Mouse (Mus musculus) v-Abl transformed pro-B cells (cell line): ENCODE data around the gene Prss27.

ENCODE experiments used
- in situ Hi-C, 2 experiments: fragments of 400-800 bp; cut with MboI; formaldehyde crosslinking; loops; one replicate each; pipeline ENCODE4 v1.15.1; 2025; ENCODE audit not compliant: unreplicated experiment in 2 of 2

Prss27 gene

GRCm38 (mm10) chr17:24037844-24038243 is at the start of gene Prss27:
Gene Prss27 (plus strand): TSS chr17:24038144.
- in situ Hi-C loops, result no loop called here

GRCm38 (mm10) chr17:23989802-23990201 is 48.1 kb upstream of the Prss27 start:
- in situ Hi-C loops, result no loop called here

- in situ Hi-C loops, result no loop called here
Measured at GRCm38 (mm10) chr17:23992789-23993553, 45.0 kb upstream of the Prss27 start.

GRCm38 (mm10) chr17:23993559-23994428 is 44.1 kb upstream of the Prss27 start:
- in situ Hi-C loops, result no loop called here

GRCm38 (mm10) chr17:23994667-23995066 is 43.3 kb upstream of the Prss27 start:
- in situ Hi-C loops, result no loop called here

GRCm38 (mm10) chr17:23995421-23995820 is 42.5 kb upstream of the Prss27 start:
- in situ Hi-C loops, result no loop called here

- in situ Hi-C loops, result no loop called here
Measured at GRCm38 (mm10) chr17:23997901-23998300, 40.0 kb upstream of the Prss27 start, which contains the start of gene Prss22. Gene Prss22 (minus strand): TSS chr17:23998100.

GRCm38 (mm10) chr17:23998383-23998782 is 39.6 kb upstream of the Prss27 start:
- in situ Hi-C loops, result no loop called here

- in situ Hi-C loops, result no loop called here
Measured at GRCm38 (mm10) chr17:24000404-24000803, 37.5 kb upstream of the Prss27 start.

GRCm38 (mm10) chr17:24004071-24004665 is 33.8 kb upstream of the Prss27 start:
- in situ Hi-C loops, result no loop called here

- in situ Hi-C loops, result no loop called here
Measured at GRCm38 (mm10) chr17:24005049-24005448, 32.9 kb upstream of the Prss27 start.

- in situ Hi-C loops, result no loop called here
Measured at GRCm38 (mm10) chr17:24006930-24007329, 31.0 kb upstream of the Prss27 start.

GRCm38 (mm10) chr17:24007391-24007790 is 30.6 kb upstream of the Prss27 start:
- in situ Hi-C loops, result no loop called here

- in situ Hi-C loops, result no loop called here
Measured at GRCm38 (mm10) chr17:24008105-24008504, 29.8 kb upstream of the Prss27 start.

GRCm38 (mm10) chr17:24009617-24010016 is 28.3 kb upstream of the Prss27 start:
- in situ Hi-C loops, result no loop called here

GRCm38 (mm10) chr17:24012921-24013320 is 25.0 kb upstream of the Prss27 start:
- in situ Hi-C loops, result no loop called here

- in situ Hi-C loops, result no loop called here
Measured at GRCm38 (mm10) chr17:24014433-24014965, 23.4 kb upstream of the Prss27 start.

- in situ Hi-C loops, result no loop called here
Measured at GRCm38 (mm10) chr17:24015727-24016126, 22.2 kb upstream of the Prss27 start.

- in situ Hi-C loops, result no loop called here
Measured at GRCm38 (mm10) chr17:24020696-24021095, 17.2 kb upstream of the Prss27 start.

- in situ Hi-C loops, result no loop called here
Measured at GRCm38 (mm10) chr17:24021375-24022199, 16.4 kb upstream of the Prss27 start.
